Mouse (Mus musculus): ENCODE results near the gene Mtr.

GRCm38 (mm10) chr13:12210023-12210762 is 47.7 kb downstream of the Mtr start:
- TF ChIP-seq CTCF (IDR thresholded peaks at IDR 0.05; ENCODE audit: low read depth) (peak; percentile 93), EP300 (IDR thresholded peaks at IDR 0.05; ENCODE audit: low read depth) (no peak)
